Mouse (Mus musculus): ENCODE measurements around the gene Smpd1. TPM values are rescaled to one million over a fixed set of nuclear protein-coding genes. Genes with fewer than 3 reads are reported as not detected.

Gene Smpd1
- polyA plus RNA-seq, 1 experiment from 2014 or later, result 53.8 TPM

GRCm38 (mm10) chr7:105553456-105554211 is 526 bp upstream of the Smpd1 start:
- Histone ChIP-seq H3K9me3 (replicated peaks; ENCODE audit: control insufficient read depth, low read length) (no peaks in the 10 kb centered on the region), H3K9ac (ENCODE audit: low read depth, low read length) (peak overlapping the region; percentile 77; the same call in 1 of the 2 replicates), H3K27me3 (ENCODE audit: control insufficient read depth, insufficient read depth, low read length) (no peaks in the 10 kb centered on the region), H3K4me3 (ENCODE audit: low read depth, low read length) (peak overlapping the region; percentile 71), H3K27ac (ENCODE audit: low read depth, low read length) (peak overlapping the region; percentile 73; the same call in 1 of the 2 replicates), H3K36me3 (ENCODE audit: control insufficient read depth, insufficient read depth, low read length) (peaks cover 7% of the 10 kb centered on the region), H3K4me1 (ENCODE audit: control insufficient read depth, insufficient read depth, low read length) (peaks cover 11% of the 10 kb centered on the region), H3K4me2 (peak overlapping the region; percentile 68)
- 29% methylated on average over 26 of the region's 27 CpGs for WGBS (ENCODE audit: insufficient replicate concordance)
- no peak for ATAC-seq (replicated peaks; ENCODE audit: insufficient number of reproducible peaks, low FRiP score, low TSS enrichment)

DNA sequence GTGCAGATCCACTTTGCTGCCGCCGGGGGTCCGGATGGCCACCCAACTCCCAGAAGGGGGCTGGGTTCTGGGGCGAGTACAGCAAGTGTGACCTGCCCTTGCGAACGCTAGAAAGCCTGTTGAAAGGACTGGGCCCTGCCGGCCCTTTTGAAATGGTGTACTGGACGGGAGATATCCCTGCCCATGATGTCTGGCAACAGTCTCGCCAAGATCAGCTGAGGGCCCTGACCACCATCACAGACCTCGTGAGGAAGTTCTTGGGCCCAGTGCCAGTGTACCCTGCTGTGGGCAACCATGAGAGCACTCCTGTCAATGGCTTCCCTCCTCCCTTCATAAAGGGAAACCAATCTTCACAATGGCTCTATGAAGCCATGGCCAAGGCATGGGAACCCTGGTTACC is 1.4 kb downstream of the Smpd1 start:
- peak overlapping the region; percentile 68; the same call in 1 of the 2 replicates for H3K4me2 ChIP-seq
- no peaks in the 10 kb centered on the region for H3K9me3 ChIP-seq (replicated peaks; ENCODE audit: control insufficient read depth, low read length)
- ATAC-seq (replicated peaks; ENCODE audit: insufficient number of reproducible peaks, low FRiP score, low TSS enrichment), result no peak
- no peaks in the 10 kb centered on the region for H3K27me3 ChIP-seq (ENCODE audit: control insufficient read depth, insufficient read depth, low read length)
- H3K4me3 ChIP-seq (ENCODE audit: low read depth, low read length), result no peak overlapping the region
- peaks cover 7% of the 10 kb centered on the region for H3K36me3 ChIP-seq (ENCODE audit: control insufficient read depth, insufficient read depth, low read length)
- no peak overlapping the region for H3K27ac ChIP-seq (ENCODE audit: low read depth, low read length)
- no peak overlapping the region; the same call in 1 of the 2 replicates for H3K9ac ChIP-seq (ENCODE audit: low read depth, low read length)
- peaks cover 11% of the 10 kb centered on the region for H3K4me1 ChIP-seq (ENCODE audit: control insufficient read depth, insufficient read depth, low read length)
- 87% methylated on average over 10 of the region's 10 CpGs for WGBS (ENCODE audit: insufficient replicate concordance)

DNA sequence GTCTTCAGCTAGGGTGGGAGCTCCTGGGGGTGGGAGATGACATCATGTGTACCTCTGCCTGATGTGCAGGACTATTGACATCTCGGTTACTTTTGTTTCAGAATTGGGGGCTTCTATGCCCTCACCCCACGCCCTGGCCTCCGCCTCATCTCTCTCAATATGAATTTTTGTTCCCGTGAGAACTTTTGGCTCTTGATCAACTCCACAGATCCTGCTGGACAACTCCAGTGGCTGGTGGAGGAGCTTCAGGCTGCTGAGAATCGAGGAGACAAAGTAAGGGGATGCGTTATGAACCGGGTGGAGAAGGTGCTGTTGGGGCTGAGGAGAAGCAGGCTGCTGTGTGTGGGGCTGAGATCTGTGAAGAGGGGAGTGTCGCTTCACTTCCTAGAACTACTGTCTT is 2.2 kb downstream of the Smpd1 start:
- Histone ChIP-seq H3K9ac (ENCODE audit: low read depth, low read length) (no peak overlapping the region), H3K9me3 (replicated peaks; ENCODE audit: control insufficient read depth, low read length) (no peaks in the 10 kb centered on the region), H3K27ac (ENCODE audit: low read depth, low read length) (no peak overlapping the region)

GRCm38 (mm10) chr7:105557671-105558070 is 3.5 kb downstream of the Smpd1 start:
- peaks cover 7% of the 10 kb centered on the region for H3K36me3 ChIP-seq (ENCODE audit: control insufficient read depth, insufficient read depth, low read length)
- no peak overlapping the region for H3K4me3 ChIP-seq (ENCODE audit: low read depth, low read length)
- H3K9me3 ChIP-seq (replicated peaks; ENCODE audit: control insufficient read depth, low read length), result no peaks in the 10 kb centered on the region
- H3K9ac ChIP-seq (ENCODE audit: low read depth, low read length), result no peak overlapping the region
- no peak for ATAC-seq (replicated peaks; ENCODE audit: insufficient number of reproducible peaks, low FRiP score, low TSS enrichment)
- no peak overlapping the region for H3K27ac ChIP-seq (ENCODE audit: low read depth, low read length)
- no peaks in the 10 kb centered on the region for H3K27me3 ChIP-seq (ENCODE audit: control insufficient read depth, insufficient read depth, low read length)
- WGBS (ENCODE audit: insufficient replicate concordance), result 83% methylated on average over 11 of the region's 11 CpGs
- H3K4me1 ChIP-seq (ENCODE audit: control insufficient read depth, insufficient read depth, low read length), result peaks cover 11% of the 10 kb centered on the region
- no peak overlapping the region for H3K4me2 ChIP-seq

More for the DNA sequence above, 2.2 kb downstream of the Smpd1 start:
- peaks cover 7% of the 10 kb centered on the region for H3K36me3 ChIP-seq (ENCODE audit: control insufficient read depth, insufficient read depth, low read length)
- peaks cover 11% of the 10 kb centered on the region for H3K4me1 ChIP-seq (ENCODE audit: control insufficient read depth, insufficient read depth, low read length)
- no peak for ATAC-seq (replicated peaks; ENCODE audit: insufficient number of reproducible peaks, low FRiP score, low TSS enrichment)
- 86% methylated on average over 8 of the region's 8 CpGs for WGBS (ENCODE audit: insufficient replicate concordance)
- H3K27me3 ChIP-seq (ENCODE audit: control insufficient read depth, insufficient read depth, low read length), result no peaks in the 10 kb centered on the region
- no peak overlapping the region for H3K4me3 ChIP-seq (ENCODE audit: low read depth, low read length)
- no peak overlapping the region for H3K4me2 ChIP-seq

- no peak for ATAC-seq (replicated peaks; ENCODE audit: insufficient number of reproducible peaks, low FRiP score, low TSS enrichment)
- Histone ChIP-seq H3K4me3 (ENCODE audit: low read depth, low read length) (no peak overlapping the region), H3K36me3 (ENCODE audit: control insufficient read depth, insufficient read depth, low read length) (peaks cover 7% of the 10 kb centered on the region), H3K4me2 (no peak overlapping the region), H3K9me3 (replicated peaks; ENCODE audit: control insufficient read depth, low read length) (no peaks in the 10 kb centered on the region), H3K9ac (ENCODE audit: low read depth, low read length) (no peak overlapping the region), H3K27ac (ENCODE audit: low read depth, low read length) (no peak overlapping the region), H3K4me1 (ENCODE audit: control insufficient read depth, insufficient read depth, low read length) (peaks cover 11% of the 10 kb centered on the region), H3K27me3 (ENCODE audit: control insufficient read depth, insufficient read depth, low read length) (no peaks in the 10 kb centered on the region)
- 86% methylated on average over 9 of the region's 9 CpGs for WGBS (ENCODE audit: insufficient replicate concordance)
These were observed 4.9 kb downstream of the Smpd1 start for GRCm38 (mm10) chr7:105559016-105559415.

DNA sequence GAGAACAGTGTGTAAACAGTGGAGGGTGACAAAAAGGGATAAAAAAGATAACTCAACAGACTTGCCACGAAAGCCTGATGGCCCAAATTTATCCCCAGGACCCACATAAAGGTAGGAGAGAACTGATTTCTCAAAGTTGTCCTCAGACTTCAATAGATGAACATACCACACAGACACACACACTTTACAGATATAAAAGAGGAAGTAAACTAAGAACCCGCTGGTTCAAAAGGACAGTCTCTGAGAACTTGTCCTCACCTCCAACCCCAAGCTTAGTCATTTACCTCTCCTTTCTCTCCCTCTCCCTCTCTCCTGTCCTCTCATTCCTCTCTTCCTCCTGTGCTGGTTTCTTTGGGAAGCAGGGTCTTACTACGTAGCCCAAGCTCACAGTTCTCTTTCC is 8.2 kb downstream of the Smpd1 start:
- WGBS (ENCODE audit: insufficient replicate concordance), result 88% methylated on average over 3 of the region's 3 CpGs

GRCm38 (mm10) chr7:105563367-105563766 is 9.2 kb downstream of the Smpd1 start:
- H3K9ac ChIP-seq (ENCODE audit: low read depth, low read length), result no peak overlapping the region
- no peaks in the 10 kb centered on the region for H3K27me3 ChIP-seq (ENCODE audit: control insufficient read depth, insufficient read depth, low read length)
- no peak overlapping the region for H3K27ac ChIP-seq (ENCODE audit: low read depth, low read length)
- H3K36me3 ChIP-seq (ENCODE audit: control insufficient read depth, insufficient read depth, low read length), result peaks cover 4% of the 10 kb centered on the region; the same call in 1 of the 2 replicates
- WGBS (ENCODE audit: insufficient replicate concordance), result 83% methylated on average over 3 of the region's 3 CpGs
- H3K4me3 ChIP-seq (ENCODE audit: low read depth, low read length), result no peak overlapping the region
- no peaks in the 10 kb centered on the region for H3K9me3 ChIP-seq (replicated peaks; ENCODE audit: control insufficient read depth, low read length)
- no peak overlapping the region for H3K4me2 ChIP-seq
- ATAC-seq (replicated peaks; ENCODE audit: insufficient number of reproducible peaks, low FRiP score, low TSS enrichment), result no peak
- peaks cover 4% of the 10 kb centered on the region; the same call in 1 of the 2 replicates for H3K4me1 ChIP-seq (ENCODE audit: control insufficient read depth, insufficient read depth, low read length)

More for the DNA sequence above, 8.2 kb downstream of the Smpd1 start:
- no peaks in the 10 kb centered on the region for H3K9me3 ChIP-seq (replicated peaks; ENCODE audit: control insufficient read depth, low read length)
- H3K36me3 ChIP-seq (ENCODE audit: control insufficient read depth, insufficient read depth, low read length), result peaks cover 10% of the 10 kb centered on the region
- H3K4me3 ChIP-seq (ENCODE audit: low read depth, low read length), result no peak overlapping the region
- no peak overlapping the region for H3K27ac ChIP-seq (ENCODE audit: low read depth, low read length)
- no peak overlapping the region for H3K4me2 ChIP-seq
- H3K4me1 ChIP-seq (ENCODE audit: control insufficient read depth, insufficient read depth, low read length), result peaks cover 4% of the 10 kb centered on the region; the same call in 1 of the 2 replicates
- no peaks in the 10 kb centered on the region for H3K27me3 ChIP-seq (ENCODE audit: control insufficient read depth, insufficient read depth, low read length)
- ATAC-seq (replicated peaks; ENCODE audit: insufficient number of reproducible peaks, low FRiP score, low TSS enrichment), result no peak
- no peak overlapping the region for H3K9ac ChIP-seq (ENCODE audit: low read depth, low read length)

- Histone ChIP-seq H3K36me3 (ENCODE audit: control insufficient read depth, insufficient read depth, low read length) (peaks cover 3% of the 10 kb centered on the region; the same call in 1 of the 2 replicates), H3K27me3 (ENCODE audit: control insufficient read depth, insufficient read depth, low read length) (no peaks in the 10 kb centered on the region), H3K9me3 (replicated peaks; ENCODE audit: control insufficient read depth, low read length) (no peaks in the 10 kb centered on the region), H3K4me1 (ENCODE audit: control insufficient read depth, insufficient read depth, low read length) (peaks cover 21% of the 10 kb centered on the region), H3K9ac (ENCODE audit: low read depth, low read length) (no peak overlapping the region), H3K4me3 (ENCODE audit: low read depth, low read length) (no peak overlapping the region), H3K27ac (ENCODE audit: low read depth, low read length) (no peak overlapping the region), H3K4me2 (no peak overlapping the region)
- ATAC-seq (replicated peaks; ENCODE audit: insufficient number of reproducible peaks, low FRiP score, low TSS enrichment), result no peak
- WGBS (ENCODE audit: insufficient replicate concordance), result 62% methylated on average over 17 of the region's 17 CpGs
These were observed 11.1 kb downstream of the Smpd1 start for GRCm38 (mm10) chr7:105565071-105565836.

Data from heart, embryonic 11.5 days (tissue).